ENCODE assay signal across 7 mouse cellular contexts in the genomic region with DNA sequence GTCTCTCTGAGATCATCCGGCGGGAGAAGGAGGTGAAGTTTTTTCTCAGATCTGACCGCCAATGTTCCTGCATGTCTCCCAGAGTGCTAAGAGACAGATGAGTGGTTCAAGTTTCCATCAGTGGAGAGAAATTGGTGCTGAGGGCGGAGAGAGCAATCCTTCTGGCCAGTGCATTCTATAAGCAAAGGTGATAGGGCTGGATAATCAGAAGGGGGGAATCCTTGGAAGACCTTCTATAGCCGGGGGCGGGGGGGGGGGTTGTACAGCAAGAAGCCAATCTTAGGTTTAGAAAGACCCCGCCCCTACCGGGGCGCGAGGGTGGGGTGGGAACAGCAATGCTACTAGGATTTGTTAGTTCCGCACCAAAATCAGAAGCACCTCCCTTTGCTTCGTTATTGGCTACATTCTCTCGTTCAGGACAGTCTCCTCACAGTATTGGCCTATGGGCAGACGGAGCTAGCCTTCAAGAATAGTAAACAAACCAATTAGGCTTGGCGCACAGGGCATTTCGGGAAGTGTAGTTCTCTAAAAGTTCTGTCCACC. TPM values are rescaled to one million over a fixed set of nuclear protein-coding genes. Genes with fewer than 3 reads are reported as not detected.
DNase-seq lines count a peak whose midpoint lies in the region; ATAC-seq lines count a peak whose summit lies in the region.

No protein-coding gene starts in this region.

- peaks cover 5% of the 10 kb centered on the region for H3K4me1 ChIP-seq in intestine, embryonic 16.5 days (ENCODE audit: control insufficient read depth, insufficient read depth, low read length)
- H3K4me1 ChIP-seq in midbrain, embryonic 11.5 days (ENCODE audit: control insufficient read depth, insufficient read depth, low read length), result peaks cover 11% of the 10 kb centered on the region

- H3K4me2 ChIP-seq in intestine, embryonic 16.5 days (ENCODE audit: low read depth, low read length), result peak overlapping the region; percentile 81
- peak overlapping the region; percentile 98 for H3K4me2 ChIP-seq in midbrain, embryonic 11.5 days

- peak overlapping the region; percentile 96 for H3K27ac ChIP-seq in intestine, embryonic 16.5 days (ENCODE audit: low read length)
- peak overlapping the region; percentile 95 for H3K27ac ChIP-seq in midbrain, embryonic 11.5 days (ENCODE audit: low read depth, low read length)

- peak overlapping the region; percentile 96 for H3K9ac ChIP-seq in intestine, embryonic 16.5 days (ENCODE audit: low read depth, low read length)
- peak overlapping the region; percentile 93 for H3K9ac ChIP-seq in midbrain, embryonic 11.5 days (ENCODE audit: low read length)

- H3K9me3 ChIP-seq in intestine, embryonic 16.5 days (ENCODE audit: control insufficient read depth, low read length), result no peaks in the 10 kb centered on the region
- H3K9me3 ChIP-seq in midbrain, embryonic 11.5 days (ENCODE audit: control insufficient read depth, low read length), result no peaks in the 10 kb centered on the region

- intact Hi-C loops in left cerebral cortex, postnatal 36 days (cut with DNase I), result loop anchor here (2.0 to 5.0 kb wide), 3 partner anchors 75 to 419 kb away; no protein-coding TSS in a partner anchor

- no peaks in the 10 kb centered on the region for H3K36me3 ChIP-seq in intestine, embryonic 16.5 days (ENCODE audit: control insufficient read depth, insufficient read depth, low read length)
- no peaks in the 10 kb centered on the region for H3K36me3 ChIP-seq in midbrain, embryonic 11.5 days (ENCODE audit: control insufficient read depth, insufficient read depth, low read length)

- DNase-seq in adrenal gland, adult 2 months, result peak; percentile 90
- DNase-seq in embryo, embryonic 9.5 days (ENCODE audit: extremely low spot score), result peak; percentile 79
- peak; percentile 35 to 69 for DNase-seq in gastrocnemius, postnatal 4 days (ENCODE audit: low spot score in 2 of 2)
- DNase-seq in left cerebral cortex, postnatal 36 days (ENCODE audit: low spot score in 2 of 2), result peak; percentile 81
- DNase-seq in midbrain, embryonic 11.5 days (ENCODE audit: low spot score, missing footprints), result peak; percentile 95
- DNase-seq in skeletal muscle tissue, adult 2 months (ENCODE audit: low read depth, low spot score), result peak; percentile 89

- peak overlapping the region; percentile 85 for H3K4me3 ChIP-seq in intestine, embryonic 16.5 days (ENCODE audit: low read length)
- H3K4me3 ChIP-seq in midbrain, embryonic 11.5 days (ENCODE audit: low read depth, low read length), result peak overlapping the region; percentile 82

- no peaks in the 10 kb centered on the region for H3K27me3 ChIP-seq in intestine, embryonic 16.5 days (replicated peaks; ENCODE audit: control insufficient read depth, insufficient read depth, low read length)
- H3K27me3 ChIP-seq in midbrain, embryonic 11.5 days (ENCODE audit: control insufficient read depth, insufficient read depth, low read length), result no peaks in the 10 kb centered on the region

- ATAC-seq in intestine, embryonic 16.5 days, result peak; percentile 94
- peak; percentile 85 for ATAC-seq in midbrain, embryonic 11.5 days (ENCODE audit: low FRiP score)

- under 1% methylated on average over 16 of the region's 16 CpGs for WGBS in intestine, embryonic 16.5 days
- WGBS in midbrain, embryonic 11.5 days, result under 1% methylated on average over 16 of the region's 16 CpGs

RNA-seq across cellular contexts. Expression of a gene that starts 0.9 kb away (rescaled TPM):
- 10 to 100 TPM; 19.8 to 29.6 TPM for total RNA-seq in adrenal gland, adult 2 months (2021)
- 11.2 and 21.7 TPM in 2 replicates for polyA plus RNA-seq in adrenal gland, adult 2 months (2012; rRNA removed)
- total RNA-seq in gastrocnemius, postnatal 4 days (2021), result 10 to 100 TPM; 13.8 to 15.4 TPM
- 3.0 and 3.1 TPM in 2 replicates for polyA plus RNA-seq in intestine, embryonic 16.5 days (2015; fragmentation: Nextera tagmentation; extraction: Ambion mirVana)
- total RNA-seq in left cerebral cortex, postnatal 36 days (2021), result 100 to 1,000 TPM; 102 to 120 TPM
- polyA plus RNA-seq in midbrain, embryonic 11.5 days (2014; fragmentation: Nextera tagmentation; extraction: Ambion mirVana), result 5.6 and 6.3 TPM in 2 replicates

Comparison
In these comparisons a context has a peak if more than half of its experiments do, and no peak if none do; other contexts are left out.
1. Peak in every context shown above with its lines: DNase-seq, ATAC-seq, H3K4me3 ChIP-seq and H3K27ac ChIP-seq.